Mouse (Mus musculus) forebrain, embryonic 14.5 days (tissue): ENCODE measurements at regions not wholly inside any gene's neighbourhood (a gene's known extent, or its start where the extent isn't known, plus 50 kb on each side); places are given as distances from the start of the nearest gene placed in this dataset.

Experiments
- ATAC-seq: fragments of 200-750 bp; cut with Nextera tagmentation; 2 replicates; pipeline ENCODE4 v1.8.0; 2017; ENCODE audit warnings: mild to moderate bottlenecking, moderate library complexity
- DNase-seq: peaks from one replicate; pipeline ENCODE4 v3.0.0-alpha.2; 2015; ENCODE audit warnings: low spot score
- H3K27ac ChIP-seq: fragments of 300-500 bp; sonication (generic); 2 replicates; pipeline ENCODE4 v1.5.1; 2014; ENCODE audit warnings: low read depth, mild to moderate bottlenecking, control low read depth, low read length, moderate library complexity
- H3K27me3 ChIP-seq: fragments of 300-500 bp; sonication (generic); replicated peaks from 2 replicates; pipeline ENCODE4 v1.6.1; 2014; ENCODE audit warnings: low read length, control low read depth, mixed read lengths; ENCODE audit not compliant: control insufficient read depth, insufficient read depth
- H3K36me3 ChIP-seq: fragments of 300-500 bp; sonication (generic); 2 replicates; pipeline ENCODE4 v1.6.1; 2014; ENCODE audit warnings: low read length, control low read depth; ENCODE audit not compliant: control insufficient read depth, insufficient read depth
- H3K4me1 ChIP-seq: fragments of 300-500 bp; sonication (generic); 2 replicates; pipeline ENCODE4 v1.6.1; 2014; ENCODE audit warnings: antibody characterized with exemption, low read length, control low read depth; ENCODE audit not compliant: control insufficient read depth, insufficient read depth
- H3K4me2 ChIP-seq: fragments of 300-500 bp; sonication (generic); 2 replicates; pipeline ENCODE4 v1.6.1; 2014; ENCODE audit warnings: mild to moderate bottlenecking, control low read depth, low read length
- H3K4me3 ChIP-seq: fragments of 300-500 bp; sonication (generic); 2 replicates; pipeline ENCODE4 v1.5.1; 2014; ENCODE audit warnings: low read depth, low read length, control low read depth
- H3K9ac ChIP-seq: fragments of 300-500 bp; sonication (generic); 2 replicates; pipeline ENCODE4 v1.6.1; 2014; ENCODE audit warnings: mild to moderate bottlenecking, low read length, control low read depth, moderate library complexity
- H3K9me3 ChIP-seq: fragments of 300-500 bp; sonication (generic); replicated peaks from 2 replicates; pipeline ENCODE4 v1.6.1; 2016; ENCODE audit warnings: low read length, control low read depth, mixed read lengths; ENCODE audit not compliant: control insufficient read depth
- WGBS: fragments of 180-500 bp; shearing (Covaris S2); extraction: QIAGEN DNeasy Blood & Tissue Kit; methylation state at CpG from one replicate; pipeline ENCODE4 v1.1.7; 2014; 5-methylcytosine and 5-hydroxymethylcytosine counted together

DNA sequence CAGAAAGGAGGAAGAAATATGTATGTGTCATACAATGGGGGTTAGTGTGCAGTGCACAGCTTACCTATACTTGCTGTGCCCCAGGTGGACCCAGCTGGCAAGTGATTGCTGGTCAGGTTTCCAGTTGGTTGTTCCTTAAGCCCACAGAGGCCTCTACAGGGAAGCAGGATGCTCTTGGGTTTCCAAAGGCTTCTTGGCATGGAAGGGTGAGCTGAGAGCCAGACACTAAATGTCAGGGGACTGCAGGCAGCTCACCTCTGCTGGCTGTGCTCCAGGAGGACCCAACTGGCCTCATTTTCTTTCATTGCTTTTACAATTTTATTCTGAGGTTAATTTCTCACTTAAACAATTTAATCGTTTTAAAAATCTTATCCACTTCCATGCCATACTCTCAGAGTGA is 108.1 kb downstream of the Gm10184 start:
- Histone ChIP-seq H3K4me2 (no peak overlapping the region), H3K27me3 (no peaks in the 10 kb centered on the region), H3K4me1 (no peaks in the 10 kb centered on the region), H3K27ac (no peak overlapping the region), H3K36me3 (no peaks in the 10 kb centered on the region), H3K9ac (no peak overlapping the region), H3K4me3 (no peak overlapping the region), H3K9me3 (no peaks in the 10 kb centered on the region)
- ATAC-seq (no peak), DNase-seq (no peak)
- 85% methylated on average over 1 of the region's 1 CpGs for WGBS

- no peak overlapping the region for H3K9ac ChIP-seq
- H3K4me1 ChIP-seq, result no peaks in the 10 kb centered on the region
- no peak overlapping the region for H3K4me2 ChIP-seq
- no peaks in the 10 kb centered on the region for H3K9me3 ChIP-seq
- ATAC-seq (no peak), DNase-seq (no peak)
- no peak overlapping the region for H3K27ac ChIP-seq
- H3K27me3 ChIP-seq, result no peaks in the 10 kb centered on the region
- no peaks in the 10 kb centered on the region for H3K36me3 ChIP-seq
- no peak overlapping the region for H3K4me3 ChIP-seq
- 89% methylated on average over 3 of the region's 3 CpGs for WGBS
Observed at GRCm38 (mm10) chr17:89777570-89777969, 132.7 kb downstream of the Gm10184 start.

- WGBS, result 83% methylated on average over 1 of the region's 1 CpGs
- Histone ChIP-seq H3K9ac (no peak overlapping the region), H3K36me3 (no peaks in the 10 kb centered on the region), H3K27ac (no peak overlapping the region), H3K4me2 (no peak overlapping the region), H3K27me3 (no peaks in the 10 kb centered on the region), H3K9me3 (0 out of 2 replicates have a peak, but pooled peaks cover 3% of the 10 kb centered on the region), H3K4me3 (no peak overlapping the region), H3K4me1 (no peaks in the 10 kb centered on the region)
- ATAC-seq (no peak), DNase-seq (no peak)
Observed at GRCm38 (mm10) chr17:89766229-89766875, 143.9 kb downstream of the Gm10184 start.

GRCm38 (mm10) chr17:89737418-89737817 is 172.8 kb downstream of the Gm10184 start:
- no peak overlapping the region for H3K4me3 ChIP-seq
- H3K27ac ChIP-seq, result no peak overlapping the region
- H3K9ac ChIP-seq, result no peak overlapping the region
- H3K36me3 ChIP-seq, result no peaks in the 10 kb centered on the region
- no peaks in the 10 kb centered on the region for H3K9me3 ChIP-seq
- H3K4me1 ChIP-seq, result no peaks in the 10 kb centered on the region
- WGBS, result 87% methylated on average over 1 of the region's 1 CpGs
- ATAC-seq, result no peak
- H3K27me3 ChIP-seq, result no peaks in the 10 kb centered on the region
- peak; percentile 31 for DNase-seq
- H3K4me2 ChIP-seq, result no peak overlapping the region

GRCm38 (mm10) chr17:89725534-89725933 is 184.7 kb downstream of the Gm10184 start:
- H3K9me3 ChIP-seq, result no peaks in the 10 kb centered on the region
- WGBS, result 64% methylated on average over 3 of the region's 3 CpGs
- H3K4me1 ChIP-seq, result no peaks in the 10 kb centered on the region
- no peak for ATAC-seq
- no peak overlapping the region for H3K9ac ChIP-seq
- DNase-seq, result peak; percentile 3
- H3K36me3 ChIP-seq, result no peaks in the 10 kb centered on the region
- H3K27me3 ChIP-seq, result no peaks in the 10 kb centered on the region
- H3K4me2 ChIP-seq, result no peak overlapping the region
- no peak overlapping the region for H3K27ac ChIP-seq
- H3K4me3 ChIP-seq, result no peak overlapping the region

GRCm38 (mm10) chr17:89681798-89682197 is 228.5 kb downstream of the Gm10184 start:
- no peaks in the 10 kb centered on the region for H3K4me1 ChIP-seq
- no peaks in the 10 kb centered on the region for H3K36me3 ChIP-seq
- WGBS, result 73% methylated on average over 3 of the region's 3 CpGs
- H3K4me3 ChIP-seq, result no peak overlapping the region
- no peak overlapping the region for H3K27ac ChIP-seq
- DNase-seq, result no peak
- H3K9ac ChIP-seq, result no peak overlapping the region
- H3K4me2 ChIP-seq, result no peak overlapping the region
- no peaks in the 10 kb centered on the region for H3K9me3 ChIP-seq
- no peaks in the 10 kb centered on the region for H3K27me3 ChIP-seq
- no peak for ATAC-seq

- WGBS, result 20% methylated on average over 4 of the region's 4 CpGs
- no peak for DNase-seq
Observed at GRCm38 (mm10) chr17:89658326-89658725, 251.9 kb downstream of the Gm10184 start.

DNA sequence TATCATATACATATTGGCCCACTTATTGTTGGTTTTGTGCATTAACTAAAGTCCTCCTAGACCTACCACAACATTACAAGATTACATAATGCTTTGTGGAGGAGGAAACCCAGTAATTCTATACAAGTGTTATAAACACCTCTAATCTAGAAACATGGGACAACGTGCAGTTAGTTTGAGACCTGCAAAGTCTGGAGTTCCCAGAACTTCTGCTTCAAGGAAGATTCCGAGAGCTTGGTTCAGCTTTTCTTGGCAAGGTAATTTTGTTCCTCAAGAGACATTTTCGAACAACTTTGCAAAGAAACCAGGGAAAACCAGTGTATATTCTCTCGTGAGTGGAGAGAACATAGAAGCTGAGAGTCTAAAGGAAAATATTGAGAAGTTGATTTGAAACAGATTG is 254.0 kb downstream of the Gm10184 start:
- Histone ChIP-seq H3K36me3 (no peaks in the 10 kb centered on the region), H3K4me1 (no peaks in the 10 kb centered on the region), H3K9me3 (no peaks in the 10 kb centered on the region), H3K4me3 (no peak overlapping the region), H3K27me3 (no peaks in the 10 kb centered on the region), H3K9ac (no peak overlapping the region), H3K4me2 (no peak overlapping the region), H3K27ac (no peak overlapping the region)
- ATAC-seq (no peak), DNase-seq (no peak)
- WGBS, result 89% methylated on average over 4 of the region's 4 CpGs

More at GRCm38 (mm10) chr17:89658326-89658725, 251.9 kb downstream of the Gm10184 start:
- H3K27ac ChIP-seq, result no peak overlapping the region
- ATAC-seq, result no peak
- H3K27me3 ChIP-seq, result no peaks in the 10 kb centered on the region
- H3K4me1 ChIP-seq, result no peaks in the 10 kb centered on the region
- H3K9ac ChIP-seq, result no peak overlapping the region
- H3K9me3 ChIP-seq, result no peaks in the 10 kb centered on the region
- H3K36me3 ChIP-seq, result no peaks in the 10 kb centered on the region
- no peak overlapping the region for H3K4me3 ChIP-seq
- H3K4me2 ChIP-seq, result no peak overlapping the region

GRCm38 (mm10) chr17:89654089-89654813 is 256.0 kb downstream of the Gm10184 start:
- peak; percentile 89 for ATAC-seq
- H3K4me1 ChIP-seq, result no peaks in the 10 kb centered on the region
- H3K4me3 ChIP-seq, result no peak overlapping the region
- no peak overlapping the region for H3K27ac ChIP-seq
- no peak overlapping the region for H3K4me2 ChIP-seq
- no peaks in the 10 kb centered on the region for H3K27me3 ChIP-seq
- no peaks in the 10 kb centered on the region for H3K36me3 ChIP-seq
- DNase-seq, result peak; percentile 89
- no peaks in the 10 kb centered on the region for H3K9me3 ChIP-seq
- 64% methylated on average over 5 of the region's 5 CpGs for WGBS
- H3K9ac ChIP-seq, result no peak overlapping the region
